Mouse (Mus musculus) liver, postnatal 0 days (tissue): Measurements from ENCODE around the gene Bbip1. TPM values are rescaled to one million over a fixed set of nuclear protein-coding genes. Genes with fewer than 3 reads are reported as not detected.
"Not testable (repeated sequence)": the region's sequence is repeated elsewhere in the genome, so short reads cannot be mapped to it uniquely, and the experiment has no call there.

Source experiments
- ATAC-seq: fragments of 200-750 bp; cut with Nextera tagmentation; 2 replicates; pipeline ENCODE4 v1.8.0; 2017; ENCODE audit warnings: mild to moderate bottlenecking, moderate library complexity
- DNase-seq: peaks from one replicate; pipeline ENCODE4 v3.0.0-alpha.2; 2016
- H3K27ac ChIP-seq: fragments of 300-500 bp; sonication (generic); 2 replicates; pipeline ENCODE4 v1.5.1; 2014; ENCODE audit warnings: antibody characterized with exemption, moderate library complexity, mild to moderate bottlenecking, low read depth
- H3K27me3 ChIP-seq: fragments of 300-500 bp; sonication (generic); 2 replicates; pipeline ENCODE4 v1.6.1; 2014; ENCODE audit warnings: low read length, control low read depth, mixed read lengths; ENCODE audit not compliant: insufficient read depth
- H3K36me3 ChIP-seq: fragments of 300-500 bp; sonication (generic); replicated peaks from 2 replicates; pipeline ENCODE4 v1.6.1; 2014; ENCODE audit warnings: mild to moderate bottlenecking, control low read depth, low read length, moderate library complexity, mixed read lengths; ENCODE audit not compliant: insufficient read depth
- H3K4me1 ChIP-seq: fragments of 300-500 bp; sonication (generic); 2 replicates; pipeline ENCODE4 v1.6.1; 2014; ENCODE audit warnings: antibody characterized with exemption, mild to moderate bottlenecking, control low read depth; ENCODE audit not compliant: insufficient read depth
- H3K4me2 ChIP-seq: fragments of 300-500 bp; sonication (generic); 2 replicates; pipeline ENCODE4 v1.6.1; 2014; ENCODE audit warnings: low read depth, mild to moderate bottlenecking, low read length, moderate library complexity, mixed read lengths
- H3K4me3 ChIP-seq: fragments of 300-500 bp; sonication (generic); 2 replicates; pipeline ENCODE4 v1.5.1; 2014; ENCODE audit warnings: low read depth, low read length
- H3K9ac ChIP-seq: fragments of 300-500 bp; sonication (generic); replicated peaks from 2 replicates; pipeline ENCODE4 v1.6.1; 2014; ENCODE audit warnings: mild to moderate bottlenecking, moderate library complexity
- H3K9me3 ChIP-seq: fragments of 300-500 bp; sonication (generic); 2 replicates; pipeline ENCODE4 v1.6.1; 2016; ENCODE audit warnings: mild to moderate bottlenecking, control low read depth, low read length, mixed read lengths
- CTCF ChIP-seq: sonication (generic); IDR thresholded peaks from 2 replicates; pipeline ENCODE4 v1.5.1; 2016; ENCODE audit warnings: antibody characterized with exemption, low read depth
- EP300 ChIP-seq: IDR thresholded peaks from 2 replicates; pipeline ENCODE4 v1.6.1; 2016; ENCODE audit warnings: antibody characterized with exemption, low read depth, mild to moderate bottlenecking
- WGBS: fragments of 180-500 bp; shearing (Covaris S2); extraction: QIAGEN DNeasy Blood & Tissue Kit; methylation state at CpG from one replicate; pipeline ENCODE4 v1.1.7; 2014; ENCODE audit not compliant: insufficient replicate concordance; 5-methylcytosine and 5-hydroxymethylcytosine counted together
- polyA plus RNA-seq: library from polyadenylated mRNA; unstranded; fragments of >200 nt; fragmentation: Nextera tagmentation; extraction: Ambion mirVana; gene quantifications from 2 replicates; pipeline ENCODE4 v1.2.1, GENCODE M21; 2015

The Bbip1 gene
- polyA plus RNA-seq, 1 experiment from 2014 or later, result 32.6 TPM

DNA sequence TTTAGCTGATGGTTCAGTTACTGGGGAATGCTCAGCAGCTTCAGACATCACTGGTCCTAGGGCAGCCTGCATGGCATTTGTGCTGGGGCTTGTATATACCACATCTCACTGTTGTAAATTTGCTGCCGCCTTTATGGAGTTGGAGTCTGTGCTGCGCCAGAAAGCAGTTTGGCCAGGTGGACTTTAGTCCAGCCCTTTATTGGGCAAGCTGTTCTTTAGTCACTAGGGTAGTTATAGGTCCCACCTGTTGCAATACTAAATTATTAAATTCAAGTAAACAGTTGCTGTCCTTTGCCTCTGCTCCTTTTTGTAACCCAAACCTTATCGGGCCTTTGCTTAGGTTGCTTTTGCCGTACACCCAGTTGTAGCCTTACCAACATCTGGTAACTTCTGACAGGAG, 29.5 kb downstream of the Bbip1 start:
- no peak overlapping the region for H3K9ac ChIP-seq
- no peak overlapping the region for H3K4me2 ChIP-seq
- peaks cover 9% of the 10 kb centered on the region for H3K4me1 ChIP-seq
- no peak overlapping the region for H3K4me3 ChIP-seq
- ATAC-seq (peak; percentile 92), DNase-seq (peak; percentile 34)
- WGBS, result 73% methylated on average over 4 of the region's 4 CpGs
- TF ChIP-seq EP300 (no peak), CTCF (no peak)
- H3K36me3 ChIP-seq, result peaks cover 60% of the 10 kb centered on the region
- no peaks in the 10 kb centered on the region for H3K9me3 ChIP-seq
- peak overlapping the region; percentile 61 for H3K27ac ChIP-seq
- H3K27me3 ChIP-seq, result no peaks in the 10 kb centered on the region

GRCm38 (mm10) chr19:53906703-53907070, 37.7 kb downstream of the Bbip1 start:
- H3K4me3 ChIP-seq, H3K4me2 ChIP-seq, H3K9ac ChIP-seq, H3K27me3 ChIP-seq, H3K27ac ChIP-seq, ATAC-seq, DNase-seq, H3K9me3 ChIP-seq: not testable (repeated sequence)
- peaks cover 19% of the 10 kb centered on the region for H3K36me3 ChIP-seq
- peaks cover 23% of the 10 kb centered on the region for H3K4me1 ChIP-seq

GRCm38 (mm10) chr19:53906033-53906702, 38.3 kb downstream of the Bbip1 start:
- DNase-seq (no peak), ATAC-seq (no peak)
- Histone ChIP-seq H3K27ac (peak overlapping the region; percentile 12; the same call in 1 of the 2 replicates), H3K4me2 (peak overlapping the region; percentile 89), H3K4me1 (peaks cover 28% of the 10 kb centered on the region), H3K4me3 (peak overlapping the region; percentile 93), H3K9ac (peak overlapping the region; percentile 36; the same call in 1 of the 2 replicates), H3K9me3 (no peaks in the 10 kb centered on the region), H3K36me3 (peaks cover 15% of the 10 kb centered on the region), H3K27me3 (no peaks in the 10 kb centered on the region)
- 31% methylated on average over 6 of the region's 6 CpGs for WGBS
- peak; percentile 15; the same call in 1 of the 2 replicates for TF ChIP-seq CTCF
- no peak for TF ChIP-seq EP300

- Histone ChIP-seq H3K4me1 (peaks cover 28% of the 10 kb centered on the region), H3K4me3 (peak overlapping the region; percentile 93), H3K4me2 (peak overlapping the region; percentile 89), H3K27me3 (no peaks in the 10 kb centered on the region), H3K27ac (peak overlapping the region; percentile 26; the same call in 1 of the 2 replicates), H3K36me3 (peaks cover 9% of the 10 kb centered on the region), H3K9me3 (no peaks in the 10 kb centered on the region), H3K9ac (peak overlapping the region; percentile 94; the same call in 1 of the 2 replicates)
- TF ChIP-seq EP300, result no peak
- no peak for TF ChIP-seq CTCF
- 26% methylated on average over 7 of the region's 7 CpGs for WGBS
- DNase-seq (no peak), ATAC-seq (no peak)
Observed at GRCm38 (mm10) chr19:53904833-53905480, 39.5 kb downstream of the Bbip1 start.

- 1% methylated on average over 71 of the region's 83 CpGs for WGBS
- no peaks in the 10 kb centered on the region for H3K27me3 ChIP-seq
- no peak for TF ChIP-seq EP300
- TF ChIP-seq CTCF, result peak; percentile 54
- DNase-seq (no peak), ATAC-seq (peak; percentile 68)
- no peaks in the 10 kb centered on the region for H3K36me3 ChIP-seq
- H3K9ac ChIP-seq, result peak overlapping the region; percentile 94
- H3K9me3 ChIP-seq, result no peaks in the 10 kb centered on the region
- peak overlapping the region; percentile 89 for H3K4me2 ChIP-seq
- peak overlapping the region; percentile 93 for H3K27ac ChIP-seq
- H3K4me1 ChIP-seq, result peaks cover 28% of the 10 kb centered on the region
- peak overlapping the region; percentile 93 for H3K4me3 ChIP-seq
Observed at GRCm38 (mm10) chr19:53903507-53904321, 40.7 kb downstream of the Bbip1 start.
